Mouse (Mus musculus) CH12.LX (cell line): Measurements from ENCODE around the gene Il17rd. TPM values are rescaled to one million over a fixed set of nuclear protein-coding genes. Genes with fewer than 3 reads are reported as not detected.

Experiments
- DNase-seq: peaks from one replicate; pipeline ENCODE4 v3.0.0-alpha.2; 2013; ENCODE audit errors: extremely low read depth
- H3K27ac ChIP-seq: 2 replicates; pipeline ENCODE4 v1.5.1; 2012; ENCODE audit warnings: low read depth, mild to moderate bottlenecking, control low read depth, moderate library complexity; ENCODE audit not compliant: insufficient read depth
- H3K27me3 ChIP-seq: replicated peaks from 2 replicates; pipeline ENCODE3; 2012; ENCODE audit warnings: inconsistent platforms
- H3K36me3 ChIP-seq, 2 experiments: replicated peaks in 1 of 2; 2 replicates each; pipeline versions ENCODE3 to v1.6.1; 2012; ENCODE audit warnings: inconsistent platforms in 1 of 2, low read length in 1 of 2, mild to moderate bottlenecking in 1 of 2, mixed read lengths in 1 of 2, moderate library complexity in 1 of 2; ENCODE audit not compliant: control insufficient read depth in 1 of 2, insufficient read depth in 1 of 2
- H3K4me1 ChIP-seq, 2 experiments: 2 replicates each; pipeline ENCODE4 v1.6.1; 2012; ENCODE audit warnings: inconsistent platforms in 1 of 2, moderate library complexity in 1 of 2; ENCODE audit not compliant: insufficient read depth in 2 of 2, control insufficient read depth in 1 of 2
- H3K4me2 ChIP-seq: 2 replicates; pipeline ENCODE4 v1.6.1; 2012; ENCODE audit warnings: low read depth, mild to moderate bottlenecking, control low read depth; ENCODE audit not compliant: poor library complexity, insufficient read depth, severe bottlenecking
- H3K4me3 ChIP-seq, 3 experiments: fragments of 150-350 bp in 1 of 3; sonication (generic) in 1 of 3; replicated peaks in 1 of 3; 2 replicates each; pipeline versions ENCODE3 to v1.5.1; 2011 to 2012; ENCODE audit warnings: low read depth in 2 of 3, low read length in 2 of 3, mild to moderate bottlenecking in 2 of 3, moderate library complexity in 2 of 3, control low read depth in 1 of 3, improper control_type of control experiment in 1 of 3, inconsistent platforms in 1 of 3, mixed read lengths in 1 of 3; ENCODE audit not compliant: poor library complexity in 1 of 3
- H3K79me2 ChIP-seq: replicated peaks from 2 replicates; pipeline ENCODE4 v1.6.1; 2012; ENCODE audit warnings: mild to moderate bottlenecking, moderate library complexity; ENCODE audit not compliant: control insufficient read depth, poor library complexity, insufficient read depth, severe bottlenecking; ENCODE audit errors: extremely low read depth
- H3K9ac ChIP-seq: 2 replicates; pipeline ENCODE4 v1.6.1; 2012; ENCODE audit warnings: low read depth, mild to moderate bottlenecking, control low read depth, moderate library complexity; ENCODE audit not compliant: insufficient read depth
- H3K9me3 ChIP-seq: replicated peaks from 2 replicates; pipeline ENCODE3; 2012; ENCODE audit warnings: low read length, inconsistent platforms, mixed read lengths
- BHLHE40 ChIP-seq: IDR thresholded peaks from 2 replicates; pipeline ENCODE4 v1.6.1; 2011; ENCODE audit warnings: mild to moderate bottlenecking, low read depth, low read length, improper control_type of control experiment
- CTCF ChIP-seq, 2 experiments: IDR thresholded peaks in 1 of 2; conservative IDR thresholded peaks in 1 of 2; 2 replicates each; pipeline ENCODE4 v1.5.1; 2011 to 2012; ENCODE audit warnings: low read depth in 2 of 2, low read length in 2 of 2, improper control_type of control experiment in 1 of 2, inconsistent platforms in 1 of 2, mild to moderate bottlenecking in 1 of 2, moderate library complexity in 1 of 2
- E2F4 ChIP-seq: IDR thresholded peaks from 2 replicates; pipeline ENCODE4 v1.6.1; 2011; ENCODE audit warnings: low read depth, low read length, improper control_type of control experiment; ENCODE audit not compliant: insufficient replicate concordance
- ELF1 ChIP-seq: IDR thresholded peaks from 2 replicates; pipeline ENCODE4 v1.6.1; 2014; ENCODE audit warnings: low read depth, mild to moderate bottlenecking, inconsistent platforms, low read length, improper control_type of control experiment
- ETS1 ChIP-seq: conservative IDR thresholded peaks from 2 replicates; pipeline ENCODE4 v1.6.1; 2012; ENCODE audit warnings: low read depth, mild to moderate bottlenecking, inconsistent platforms, low read length, improper control_type of control experiment, moderate library complexity
- HCFC1 ChIP-seq: IDR thresholded peaks from 2 replicates; pipeline ENCODE4 v1.6.1; 2012; ENCODE audit warnings: low read depth, mild to moderate bottlenecking, inconsistent platforms, low read length, improper control_type of control experiment
- JUN ChIP-seq: IDR thresholded peaks from 2 replicates; pipeline ENCODE4 v1.6.1; 2011; ENCODE audit warnings: low read depth, mild to moderate bottlenecking, low read length, improper control_type of control experiment, moderate library complexity; ENCODE audit not compliant: insufficient read depth
- MAFK ChIP-seq: IDR thresholded peaks from 2 replicates; pipeline ENCODE4 v1.6.1; 2011; ENCODE audit warnings: low read length, improper control_type of control experiment; ENCODE audit not compliant: insufficient replicate concordance
- MAX ChIP-seq: IDR thresholded peaks from 2 replicates; pipeline ENCODE4 v1.6.1; 2011; ENCODE audit warnings: low read length, improper control_type of control experiment
- MAZ ChIP-seq: IDR thresholded peaks from 2 replicates; pipeline ENCODE4 v1.6.1; 2012; ENCODE audit warnings: low read depth, mild to moderate bottlenecking, inconsistent platforms, low read length, improper control_type of control experiment, moderate library complexity
- MYC ChIP-seq: IDR thresholded peaks from 2 replicates; pipeline ENCODE4 v1.6.1; 2011; ENCODE audit warnings: low read depth, mild to moderate bottlenecking, improper control_type of control experiment, low read length
- NRF1 ChIP-seq: IDR thresholded peaks from 2 replicates; pipeline ENCODE4 v1.6.1; 2014; ENCODE audit warnings: low read depth, mild to moderate bottlenecking, inconsistent platforms, low read length, improper control_type of control experiment, moderate library complexity
- POLR2AphosphoS2 ChIP-seq: IDR thresholded peaks from 2 replicates; pipeline ENCODE4 v1.6.1; 2011; ENCODE audit warnings: low read depth, low read length, improper control_type of control experiment
- RCOR1 ChIP-seq: conservative IDR thresholded peaks from 2 replicates; pipeline ENCODE4 v1.6.1; 2012; ENCODE audit warnings: low read depth, mild to moderate bottlenecking, inconsistent platforms, low read length, improper control_type of control experiment
- UBTF ChIP-seq: IDR thresholded peaks from 2 replicates; pipeline ENCODE4 v1.6.1; 2012; ENCODE audit warnings: low read depth, mild to moderate bottlenecking, inconsistent platforms, low read length, improper control_type of control experiment, moderate library complexity
- USF1 ChIP-seq: IDR thresholded peaks from 2 replicates; pipeline ENCODE4 v1.6.1; 2014; ENCODE audit warnings: low read depth, mild to moderate bottlenecking, inconsistent platforms, low read length, improper control_type of control experiment
- ZC3H11A ChIP-seq: IDR thresholded peaks from 2 replicates; pipeline ENCODE4 v1.6.1; 2012; ENCODE audit warnings: low read depth, mild to moderate bottlenecking, inconsistent platforms, low read length, improper control_type of control experiment
- ZMIZ1 ChIP-seq: IDR thresholded peaks from 2 replicates; pipeline ENCODE4 v1.6.1; 2012; ENCODE audit warnings: low read depth, mild to moderate bottlenecking, inconsistent platforms, low read length, improper control_type of control experiment
- ZNF384 ChIP-seq: IDR thresholded peaks from 2 replicates; pipeline ENCODE4 v1.6.1; 2012; ENCODE audit warnings: low read depth, low read length, improper control_type of control experiment, inconsistent platforms
- dilution Hi-C: fragments of 300-500 bp; cut with MboI; formaldehyde crosslinking; loops from 2 replicates; pipeline ENCODE4 v1.14.3; 2020; ENCODE audit warnings: low sequenced_read_pairs; ENCODE audit not compliant: extremely low pct_unique_long_range_greater_than_20kb, extremely low pct_ligation_motif_present
- in situ Hi-C: fragments of 300-500 bp; cut with MboI; formaldehyde crosslinking; loops from 3 replicates; pipeline ENCODE4 v1.14.3; 2019; ENCODE audit warnings: low sequenced_read_pairs, low pct_ligation_motif_present, low pct_unique_long_range_greater_than_20kb, mixed read lengths
- polyA plus RNA-seq: library from polyadenylated mRNA; unstranded; fragments of >175 nt; gene quantifications from 2 replicates; pipeline ENCODE4 v1.2.1, GENCODE M21; 2012; ENCODE audit warnings: low read depth; ENCODE audit not compliant: insufficient read length
- total RNA-seq, 2 experiments: library from RNA; depleted of rRNA; stranded (reverse); fragments of 300-350 nt in 1 of 2; fragments of >200 nt in 1 of 2; gene quantifications; 2 replicates each; pipeline ENCODE4 v1.2.3; 2012 to 2014

Gene Il17rd
- total and polyA plus RNA-seq, 3 experiments, result 0.04 to 0.09 (median 0.08) TPM

- Histone ChIP-seq H3K27me3 (peaks cover 24% of the 10 kb centered on the region), H3K27ac (no peak overlapping the region), H3K4me2 (no peak overlapping the region), H3K9me3 (no peaks in the 10 kb centered on the region), H3K4me1 (peaks cover 12 to 40% of the 10 kb centered on the region in 2 experiments), H3K4me3 (no peak overlapping the region), H3K9ac (no peak overlapping the region), H3K79me2 (no peaks in the 10 kb centered on the region), H3K36me3 (no peaks in the 10 kb centered on the region)
- TF ChIP-seq USF1, result no peak
- TF ChIP-seq MAZ, result no peak
- no peak for TF ChIP-seq ZNF384
- no peak for TF ChIP-seq BHLHE40
- TF ChIP-seq POLR2AphosphoS2, result no peak
- no peak for TF ChIP-seq ZMIZ1
- TF ChIP-seq RCOR1, result no peak
- no peak for TF ChIP-seq MAX
- no peak for TF ChIP-seq HCFC1
- TF ChIP-seq NRF1, result no peak
- TF ChIP-seq E2F4, result no peak
- no peak for TF ChIP-seq UBTF
- TF ChIP-seq MAFK, result no peak
- no peak for TF ChIP-seq ZC3H11A
- no peak for TF ChIP-seq ETS1
- in situ Hi-C loops, result no loop called here
- DNase-seq, result no peak
- dilution Hi-C loops, result no loop called here
These were observed 4.7 kb downstream of the Il17rd start for GRCm38 (mm10) chr14:27043416-27043815.

DNA sequence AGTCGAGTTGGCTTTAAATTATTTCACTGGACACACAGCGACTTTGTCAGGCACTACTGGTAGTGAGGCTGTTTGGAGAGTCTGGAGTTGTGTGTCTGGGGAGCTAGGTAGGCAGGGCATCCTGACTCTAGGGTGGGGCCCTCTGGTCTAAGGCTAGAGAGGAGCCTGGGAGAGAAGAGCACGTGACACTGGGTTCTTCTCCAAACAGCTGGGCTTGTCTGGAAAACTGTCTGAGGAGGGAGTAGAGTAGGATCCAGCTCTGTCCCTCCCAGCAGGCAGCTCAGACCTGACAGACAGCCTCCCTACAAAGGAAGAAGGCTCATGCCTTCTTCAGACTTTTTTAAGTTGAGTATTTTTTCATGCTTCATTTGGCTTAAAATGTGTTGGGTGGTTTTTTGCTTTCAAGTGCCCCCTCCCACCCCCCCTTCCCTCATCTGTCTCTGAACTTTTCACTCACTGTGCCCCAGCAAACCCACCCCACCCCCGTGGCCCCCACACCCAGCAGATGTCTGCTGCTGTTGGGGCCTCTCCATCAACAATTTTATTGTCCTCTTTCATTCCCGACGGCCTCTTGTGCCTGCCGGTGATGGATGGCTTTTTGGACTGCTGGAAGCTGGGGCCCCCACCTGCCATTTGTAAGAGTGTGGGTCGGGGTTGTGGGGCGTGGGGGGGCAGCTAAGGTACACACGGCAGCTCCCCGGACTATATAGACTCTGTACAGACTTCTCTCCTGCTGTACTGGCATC, 5.7 kb downstream of the Il17rd start:
- H3K27ac ChIP-seq, result no peak overlapping the region
- H3K27me3 ChIP-seq, result peaks cover 19% of the 10 kb centered on the region
- no peak overlapping the region for H3K9ac ChIP-seq
- H3K79me2 ChIP-seq, result no peaks in the 10 kb centered on the region
- TF ChIP-seq ELF1 (no peak), UBTF (no peak), JUN (no peak), MYC (no peak), CTCF (conservative IDR thresholded peaks at IDR 0.05 in 1 of 2, IDR thresholded peaks at IDR 0.05 in 1 of 2; ENCODE audit: low read depth in 2 of 2, low read length in 2 of 2) (no peak)
- no peaks in the 10 kb centered on the region for H3K36me3 ChIP-seq
- no peak overlapping the region for H3K4me3 ChIP-seq
- H3K9me3 ChIP-seq, result no peaks in the 10 kb centered on the region
- dilution Hi-C loops (no loop called here), in situ Hi-C loops (no loop called here)
- peaks cover 12 to 36% of the 10 kb centered on the region in 2 experiments for H3K4me1 ChIP-seq
- no peak for DNase-seq
- no peak overlapping the region for H3K4me2 ChIP-seq
